Mouse (Mus musculus) CH12.LX (cell line): ENCODE measurements around the gene D6Ertd527e. TPM values are rescaled to one million over a fixed set of nuclear protein-coding genes. Genes with fewer than 3 reads are reported as not detected.

ENCODE experiments used
- DNase-seq: peaks from one replicate; pipeline ENCODE4 v3.0.0-alpha.2; 2013; ENCODE audit errors: extremely low read depth
- H3K27ac ChIP-seq: 2 replicates; pipeline ENCODE4 v1.5.1; 2012; ENCODE audit warnings: low read depth, mild to moderate bottlenecking, control low read depth, moderate library complexity; ENCODE audit not compliant: insufficient read depth
- H3K27me3 ChIP-seq: replicated peaks from 2 replicates; pipeline ENCODE3; 2012; ENCODE audit warnings: inconsistent platforms
- H3K36me3 ChIP-seq, 2 experiments: replicated peaks in 1 of 2; 2 replicates each; pipeline versions ENCODE3 to v1.6.1; 2012; ENCODE audit warnings: inconsistent platforms in 1 of 2, low read length in 1 of 2, mild to moderate bottlenecking in 1 of 2, mixed read lengths in 1 of 2, moderate library complexity in 1 of 2; ENCODE audit not compliant: control insufficient read depth in 1 of 2, insufficient read depth in 1 of 2
- H3K4me1 ChIP-seq, 2 experiments: 2 replicates each; pipeline ENCODE4 v1.6.1; 2012; ENCODE audit warnings: inconsistent platforms in 1 of 2, moderate library complexity in 1 of 2; ENCODE audit not compliant: insufficient read depth in 2 of 2, control insufficient read depth in 1 of 2
- H3K4me2 ChIP-seq: 2 replicates; pipeline ENCODE4 v1.6.1; 2012; ENCODE audit warnings: low read depth, mild to moderate bottlenecking, control low read depth; ENCODE audit not compliant: poor library complexity, insufficient read depth, severe bottlenecking
- H3K4me3 ChIP-seq, 3 experiments: fragments of 150-350 bp in 1 of 3; sonication (generic) in 1 of 3; replicated peaks in 1 of 3; 2 replicates each; pipeline versions ENCODE3 to v1.5.1; 2011 to 2012; ENCODE audit warnings: low read depth in 2 of 3, low read length in 2 of 3, mild to moderate bottlenecking in 2 of 3, moderate library complexity in 2 of 3, control low read depth in 1 of 3, improper control_type of control experiment in 1 of 3, inconsistent platforms in 1 of 3, mixed read lengths in 1 of 3; ENCODE audit not compliant: poor library complexity in 1 of 3
- H3K79me2 ChIP-seq: replicated peaks from 2 replicates; pipeline ENCODE4 v1.6.1; 2012; ENCODE audit warnings: mild to moderate bottlenecking, moderate library complexity; ENCODE audit not compliant: control insufficient read depth, poor library complexity, insufficient read depth, severe bottlenecking; ENCODE audit errors: extremely low read depth
- H3K9ac ChIP-seq: 2 replicates; pipeline ENCODE4 v1.6.1; 2012; ENCODE audit warnings: low read depth, mild to moderate bottlenecking, control low read depth, moderate library complexity; ENCODE audit not compliant: insufficient read depth
- H3K9me3 ChIP-seq: replicated peaks from 2 replicates; pipeline ENCODE3; 2012; ENCODE audit warnings: low read length, inconsistent platforms, mixed read lengths
- BHLHE40 ChIP-seq: IDR thresholded peaks from 2 replicates; pipeline ENCODE4 v1.6.1; 2011; ENCODE audit warnings: mild to moderate bottlenecking, low read depth, low read length, improper control_type of control experiment
- CHD1 ChIP-seq: IDR thresholded peaks from 2 replicates; pipeline ENCODE4 v1.6.1; 2012; ENCODE audit warnings: low read depth, low read length, improper control_type of control experiment, inconsistent platforms
- CHD2 ChIP-seq: IDR thresholded peaks from 2 replicates; pipeline ENCODE4 v1.6.1; 2011; ENCODE audit warnings: low read length, improper control_type of control experiment
- CTCF ChIP-seq, 2 experiments: IDR thresholded peaks in 1 of 2; conservative IDR thresholded peaks in 1 of 2; 2 replicates each; pipeline ENCODE4 v1.5.1; 2011 to 2012; ENCODE audit warnings: low read depth in 2 of 2, low read length in 2 of 2, improper control_type of control experiment in 1 of 2, inconsistent platforms in 1 of 2, mild to moderate bottlenecking in 1 of 2, moderate library complexity in 1 of 2
- E2F4 ChIP-seq: IDR thresholded peaks from 2 replicates; pipeline ENCODE4 v1.6.1; 2011; ENCODE audit warnings: low read depth, low read length, improper control_type of control experiment; ENCODE audit not compliant: insufficient replicate concordance
- ELF1 ChIP-seq: IDR thresholded peaks from 2 replicates; pipeline ENCODE4 v1.6.1; 2014; ENCODE audit warnings: low read depth, mild to moderate bottlenecking, inconsistent platforms, low read length, improper control_type of control experiment
- EP300 ChIP-seq: IDR thresholded peaks from 2 replicates; pipeline ENCODE4 v1.6.1; 2011; ENCODE audit warnings: low read length, improper control_type of control experiment
- GABPA ChIP-seq: IDR thresholded peaks from 2 replicates; pipeline ENCODE4 v1.6.1; 2012; ENCODE audit warnings: low read depth, low read length, improper control_type of control experiment, inconsistent platforms; ENCODE audit not compliant: insufficient replicate concordance
- HCFC1 ChIP-seq: IDR thresholded peaks from 2 replicates; pipeline ENCODE4 v1.6.1; 2012; ENCODE audit warnings: low read depth, mild to moderate bottlenecking, inconsistent platforms, low read length, improper control_type of control experiment
- IRF4 ChIP-seq: IDR thresholded peaks from 2 replicates; pipeline ENCODE4 v1.6.1; 2014; ENCODE audit warnings: low read depth, mild to moderate bottlenecking, inconsistent platforms, low read length, improper control_type of control experiment
- JUND ChIP-seq: conservative IDR thresholded peaks from 2 replicates; pipeline ENCODE4 v1.6.1; 2011; ENCODE audit warnings: low read depth, low read length, improper control_type of control experiment
- KAT2A ChIP-seq: IDR thresholded peaks from 2 replicates; pipeline ENCODE4 v1.6.1; 2012; ENCODE audit warnings: low read length, improper control_type of control experiment, inconsistent platforms; ENCODE audit not compliant: insufficient replicate concordance
- MAFK ChIP-seq: IDR thresholded peaks from 2 replicates; pipeline ENCODE4 v1.6.1; 2011; ENCODE audit warnings: low read length, improper control_type of control experiment; ENCODE audit not compliant: insufficient replicate concordance
- MAX ChIP-seq: IDR thresholded peaks from 2 replicates; pipeline ENCODE4 v1.6.1; 2011; ENCODE audit warnings: low read length, improper control_type of control experiment
- MAZ ChIP-seq: IDR thresholded peaks from 2 replicates; pipeline ENCODE4 v1.6.1; 2012; ENCODE audit warnings: low read depth, mild to moderate bottlenecking, inconsistent platforms, low read length, improper control_type of control experiment, moderate library complexity
- MXI1 ChIP-seq: IDR thresholded peaks from 2 replicates; pipeline ENCODE4 v1.6.1; 2011; ENCODE audit warnings: mild to moderate bottlenecking, low read depth, low read length, improper control_type of control experiment
- MYC ChIP-seq: IDR thresholded peaks from 2 replicates; pipeline ENCODE4 v1.6.1; 2011; ENCODE audit warnings: low read depth, mild to moderate bottlenecking, improper control_type of control experiment, low read length
- NELFE ChIP-seq: IDR thresholded peaks from 2 replicates; pipeline ENCODE4 v1.6.1; 2011; ENCODE audit warnings: low read depth, low read length, improper control_type of control experiment
- NRF1 ChIP-seq: IDR thresholded peaks from 2 replicates; pipeline ENCODE4 v1.6.1; 2014; ENCODE audit warnings: low read depth, mild to moderate bottlenecking, inconsistent platforms, low read length, improper control_type of control experiment, moderate library complexity
- POLR2A ChIP-seq: IDR thresholded peaks from 2 replicates; pipeline ENCODE4 v1.6.1; 2011; ENCODE audit warnings: low read depth, mild to moderate bottlenecking, improper control_type of control experiment, low read length
- RAD21 ChIP-seq: IDR thresholded peaks from 2 replicates; pipeline ENCODE4 v1.6.1; 2011; ENCODE audit warnings: low read depth, mild to moderate bottlenecking, low read length, improper control_type of control experiment, moderate library complexity
- RCOR1 ChIP-seq: conservative IDR thresholded peaks from 2 replicates; pipeline ENCODE4 v1.6.1; 2012; ENCODE audit warnings: low read depth, mild to moderate bottlenecking, inconsistent platforms, low read length, improper control_type of control experiment
- SIN3A ChIP-seq: IDR thresholded peaks from 2 replicates; pipeline ENCODE4 v1.6.1; 2012; ENCODE audit warnings: low read length, improper control_type of control experiment, inconsistent platforms
- SMC3 ChIP-seq: IDR thresholded peaks from 2 replicates; pipeline ENCODE4 v1.6.1; 2011; ENCODE audit warnings: low read depth, low read length, improper control_type of control experiment
- TBP ChIP-seq: conservative IDR thresholded peaks from 2 replicates; pipeline ENCODE4 v1.6.1; 2011; ENCODE audit warnings: low read depth, low read length, improper control_type of control experiment
- TCF12 ChIP-seq: IDR thresholded peaks from 2 replicates; pipeline ENCODE4 v1.6.1; 2014; ENCODE audit warnings: low read depth, mild to moderate bottlenecking, inconsistent platforms, low read length, improper control_type of control experiment
- UBTF ChIP-seq: IDR thresholded peaks from 2 replicates; pipeline ENCODE4 v1.6.1; 2012; ENCODE audit warnings: low read depth, mild to moderate bottlenecking, inconsistent platforms, low read length, improper control_type of control experiment, moderate library complexity
- USF1 ChIP-seq: IDR thresholded peaks from 2 replicates; pipeline ENCODE4 v1.6.1; 2014; ENCODE audit warnings: low read depth, mild to moderate bottlenecking, inconsistent platforms, low read length, improper control_type of control experiment
- ZC3H11A ChIP-seq: IDR thresholded peaks from 2 replicates; pipeline ENCODE4 v1.6.1; 2012; ENCODE audit warnings: low read depth, mild to moderate bottlenecking, inconsistent platforms, low read length, improper control_type of control experiment
- ZMIZ1 ChIP-seq: IDR thresholded peaks from 2 replicates; pipeline ENCODE4 v1.6.1; 2012; ENCODE audit warnings: low read depth, mild to moderate bottlenecking, inconsistent platforms, low read length, improper control_type of control experiment
- dilution Hi-C: fragments of 300-500 bp; cut with MboI; formaldehyde crosslinking; loops from 2 replicates; pipeline ENCODE4 v1.14.3; 2020; ENCODE audit warnings: low sequenced_read_pairs; ENCODE audit not compliant: extremely low pct_unique_long_range_greater_than_20kb, extremely low pct_ligation_motif_present
- in situ Hi-C: fragments of 300-500 bp; cut with MboI; formaldehyde crosslinking; loops from 3 replicates; pipeline ENCODE4 v1.14.3; 2019; ENCODE audit warnings: low sequenced_read_pairs, low pct_ligation_motif_present, low pct_unique_long_range_greater_than_20kb, mixed read lengths
- polyA plus RNA-seq: library from polyadenylated mRNA; unstranded; fragments of >175 nt; gene quantifications from 2 replicates; pipeline ENCODE4 v1.2.1, GENCODE M21; 2012; ENCODE audit warnings: low read depth; ENCODE audit not compliant: insufficient read length
- total RNA-seq, 2 experiments: library from RNA; depleted of rRNA; stranded (reverse); fragments of 300-350 nt in 1 of 2; fragments of >200 nt in 1 of 2; gene quantifications; 2 replicates each; pipeline ENCODE4 v1.2.3; 2012 to 2014

The D6Ertd527e gene
- total and polyA plus RNA-seq, 3 experiments, result 0.10 to 0.34 TPM; not detected in 1

- Histone ChIP-seq H3K27ac (no peak overlapping the region), H3K27me3 (no peaks in the 10 kb centered on the region), H3K4me3 (no peak overlapping the region), H3K79me2 (no peaks in the 10 kb centered on the region), H3K9me3 (no peaks in the 10 kb centered on the region), H3K4me1 (peaks cover 16 to 43% of the 10 kb centered on the region in 2 experiments), H3K4me2 (no peak overlapping the region), H3K36me3 (no peaks in the 10 kb centered on the region), H3K9ac (no peak overlapping the region; the same call in 1 of the 2 replicates)
- dilution Hi-C loops, result no loop called here
- no peak for DNase-seq
- in situ Hi-C loops, result loop anchor here (25.0 kb wide), 1 partner anchor 411 kb away; no protein-coding TSS in a partner anchor
- TF ChIP-seq MAZ (no peak), GABPA (no peak), HCFC1 (no peak), MYC (no peak), JUND (no peak), MXI1 (no peak), UBTF (no peak), SMC3 (no peak), USF1 (no peak), CHD1 (no peak), IRF4 (no peak), ZC3H11A (no peak)
Measured at GRCm38 (mm10) chr6:87151427-87151826, 46.9 kb downstream of the D6Ertd527e start.

GRCm38 (mm10) chr6:87152461-87153230 is 48.1 kb downstream of the D6Ertd527e start:
- Histone ChIP-seq H3K36me3 (no peaks in the 10 kb centered on the region), H3K4me2 (peak overlapping the region; percentile 56), H3K79me2 (no peaks in the 10 kb centered on the region), H3K27me3 (no peaks in the 10 kb centered on the region), H3K9me3 (no peaks in the 10 kb centered on the region), H3K4me3 (peak overlapping the region in 2 of 3 experiments; percentile 2 to 44), H3K27ac (peak overlapping the region; percentile 91), H3K4me1 (peaks cover 14 to 31% of the 10 kb centered on the region in 2 experiments), H3K9ac (peak overlapping the region; percentile 53)
- in situ Hi-C loops (loop anchor here (25.0 kb wide), 1 partner anchor 410 kb away; no protein-coding TSS in a partner anchor), dilution Hi-C loops (no loop called here)
- peak; percentile 96 for DNase-seq
- peak; percentile 56 for TF ChIP-seq CHD2
- peak; percentile 96 for TF ChIP-seq MAX
- TF ChIP-seq EP300, result peak; percentile 77
- peak; percentile 87 for TF ChIP-seq IRF4
- TF ChIP-seq KAT2A, result 0 out of 2 replicates have a peak, but pooled peaks have one; percentile 56
- peak; percentile 51 for TF ChIP-seq ELF1
- 0 out of 2 replicates have a peak, but pooled peaks have one; percentile 27 for TF ChIP-seq JUND
- TF ChIP-seq TBP, result peak; percentile 37; the same call in 1 of the 2 replicates
- peak; percentile 76; the same call in 1 of the 2 replicates for TF ChIP-seq MAZ
- TF ChIP-seq SIN3A, result peak; percentile 87
- TF ChIP-seq ZMIZ1, result peak; percentile 57
- TF ChIP-seq RAD21, result no peak; the same call in none of the 2 replicates
- peak; percentile 100 for TF ChIP-seq BHLHE40
- no peak for TF ChIP-seq CTCF (conservative IDR thresholded peaks at IDR 0.05 in 1 of 2, IDR thresholded peaks at IDR 0.05 in 1 of 2; ENCODE audit: low read depth in 2 of 2, low read length in 2 of 2)
- TF ChIP-seq UBTF, result peak; percentile 81
- peak; percentile 93; the same call in 1 of the 2 replicates for TF ChIP-seq MXI1
- no peak; the same call in none of the 2 replicates for TF ChIP-seq NELFE
- TF ChIP-seq SMC3, result no peak; the same call in 1 of the 2 replicates
- TF ChIP-seq MAFK, result peak; percentile 47; the same call in 1 of the 2 replicates
- TF ChIP-seq POLR2A, result peak; percentile 60; the same call in 1 of the 2 replicates
- TF ChIP-seq TCF12, result peak; percentile 80
- peak; percentile 74 for TF ChIP-seq RCOR1
- no peak for TF ChIP-seq NRF1
- no peak for TF ChIP-seq E2F4
- TF ChIP-seq GABPA, result no peak
